Mouse (Mus musculus): ENCODE measurements around the gene Lgals3bp.
A peak's percentile ranks its signal among the peaks of the same experiment; 100 is the strongest.
"Not testable (repeated sequence)": the region's sequence is repeated elsewhere in the genome, so short reads cannot be mapped to it uniquely, and the experiment has no call there.

Gene Lgals3bp

GRCm38 (mm10) chr11:118399891-118400565 lies 1.9 kb downstream of the Lgals3bp start:
- DNase-seq: peak; percentile 2

DNA sequence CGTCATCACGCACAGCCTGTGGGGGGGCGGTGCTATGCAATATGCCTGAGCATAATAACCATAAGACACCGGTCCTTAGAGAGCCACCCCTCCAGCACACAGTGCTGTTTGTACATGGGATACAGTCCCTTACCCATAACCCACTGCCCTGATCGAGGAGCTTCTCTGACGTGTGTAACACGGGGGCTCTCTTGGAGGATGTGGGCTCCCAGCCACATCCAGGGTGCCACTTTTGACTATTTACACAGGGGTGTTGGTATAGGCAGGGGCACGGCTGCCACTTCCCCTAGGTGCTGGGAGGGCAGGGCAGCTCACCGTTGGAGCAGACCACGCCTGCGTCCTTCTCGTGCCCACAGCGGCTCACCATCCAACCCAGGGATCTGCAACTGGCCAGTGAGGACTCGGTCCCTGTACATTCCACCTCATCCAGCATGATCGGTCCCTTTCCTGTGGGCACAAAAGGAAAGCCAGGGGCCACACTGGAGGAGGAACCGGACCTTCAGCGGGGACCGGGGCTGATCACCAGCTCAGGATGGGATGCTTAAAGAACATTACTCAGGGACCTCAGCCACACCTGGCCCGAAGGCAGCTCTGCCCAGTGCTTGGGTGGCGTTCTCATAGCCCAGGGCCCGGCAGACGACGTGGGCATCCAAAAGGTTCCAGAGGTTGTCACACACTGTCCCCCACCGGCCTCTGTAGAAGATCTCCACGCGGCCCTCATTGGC lies 3.9 kb downstream of the Lgals3bp start:
- peak; percentile 1 for DNase-seq

- no peak for DNase-seq
Measured at GRCm38 (mm10) chr11:118394538-118394937, 7.4 kb downstream of the Lgals3bp start.

GRCm38 (mm10) chr11:118393991-118394390 lies 7.9 kb downstream of the Lgals3bp start:
- no peak for DNase-seq

DNA sequence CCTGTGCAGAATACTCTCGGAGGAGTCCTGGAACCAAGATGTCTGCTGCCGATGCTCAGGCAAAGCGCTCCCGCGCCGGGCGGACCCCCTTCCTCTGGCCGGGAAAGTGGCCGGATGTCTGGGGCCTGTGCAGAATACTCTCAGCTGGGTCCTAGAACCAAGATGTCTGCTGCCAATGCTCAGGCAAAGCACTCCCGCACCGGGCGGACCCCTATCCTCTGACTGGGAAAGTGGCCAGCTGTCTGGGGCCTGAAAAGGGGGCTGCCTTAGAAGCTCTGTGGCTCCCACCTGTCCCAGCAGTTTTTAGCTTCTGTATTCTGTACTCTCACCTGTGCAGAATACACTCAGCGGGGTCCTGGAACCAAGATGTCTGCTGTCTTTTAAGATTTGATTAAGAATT lies 14.1 kb downstream of the Lgals3bp start:
- DNase-seq: not testable (repeated sequence)

DNA sequence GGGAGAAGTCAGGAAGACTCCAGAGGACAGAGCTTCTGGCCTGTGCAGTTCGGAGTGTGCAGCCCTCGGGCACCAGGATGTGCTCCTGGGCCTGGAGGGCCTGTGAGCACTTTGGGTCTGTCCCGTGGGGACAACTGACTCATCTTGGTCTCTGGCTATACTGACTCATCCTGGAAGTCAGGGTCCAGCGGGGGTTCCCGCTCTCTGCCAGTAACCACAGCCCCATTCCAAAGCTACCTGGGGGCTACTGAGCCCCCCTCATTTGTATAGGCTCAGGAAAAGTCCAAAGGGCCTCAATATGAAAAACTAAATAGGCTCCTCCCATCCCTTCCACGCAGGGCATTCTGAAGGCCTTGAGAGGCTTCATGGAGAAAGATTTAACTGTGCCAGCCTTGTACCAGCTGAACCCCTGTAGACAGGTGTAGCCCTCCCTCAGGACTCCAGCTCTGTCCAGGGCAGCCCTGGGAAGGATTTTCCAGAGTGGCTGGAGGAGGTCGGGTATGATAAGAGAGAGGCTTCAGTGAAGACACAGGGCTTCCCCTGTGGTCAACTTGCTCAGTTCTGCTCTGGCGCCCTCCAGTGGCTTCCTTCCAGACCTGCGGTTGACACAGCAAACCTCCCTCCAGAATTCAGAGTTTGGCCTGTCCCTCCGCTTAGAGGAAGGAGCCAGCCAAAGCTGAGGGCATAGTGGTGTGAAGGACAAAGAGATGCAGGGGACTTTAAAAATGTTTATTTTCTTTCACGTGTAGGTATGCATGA lies 22.5 kb downstream of the Lgals3bp start:
- peak; percentile 72 for DNase-seq

GRCm38 (mm10) chr11:118378656-118379055 lies 23.2 kb downstream of the Lgals3bp start:
- DNase-seq: no peak

DNA sequence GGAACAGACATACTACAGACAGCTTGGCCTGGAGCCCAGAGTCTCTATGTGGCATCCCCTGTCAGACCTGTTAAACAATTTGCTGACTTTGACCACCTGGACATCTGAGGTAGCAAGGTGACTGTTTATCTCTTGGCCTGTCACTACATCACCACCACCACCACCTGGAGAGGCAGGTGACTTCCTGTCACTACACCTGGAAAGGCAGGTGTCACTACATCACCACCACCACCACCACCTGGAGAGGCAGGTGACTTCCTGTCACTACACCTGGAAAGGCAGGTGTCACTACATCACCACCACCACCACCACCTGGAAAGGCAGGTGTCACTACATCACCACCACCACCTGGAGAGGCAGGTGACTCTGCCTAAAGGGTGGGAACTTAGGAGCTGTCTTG lies 25.6 kb downstream of the Lgals3bp start:
- not testable (repeated sequence) for DNase-seq

GRCm38 (mm10) chr11:118375881-118376280 lies 26.0 kb downstream of the Lgals3bp start:
- no peak for DNase-seq

GRCm38 (mm10) chr11:118375461-118375860 lies 26.4 kb downstream of the Lgals3bp start:
- no peak for DNase-seq

DNA sequence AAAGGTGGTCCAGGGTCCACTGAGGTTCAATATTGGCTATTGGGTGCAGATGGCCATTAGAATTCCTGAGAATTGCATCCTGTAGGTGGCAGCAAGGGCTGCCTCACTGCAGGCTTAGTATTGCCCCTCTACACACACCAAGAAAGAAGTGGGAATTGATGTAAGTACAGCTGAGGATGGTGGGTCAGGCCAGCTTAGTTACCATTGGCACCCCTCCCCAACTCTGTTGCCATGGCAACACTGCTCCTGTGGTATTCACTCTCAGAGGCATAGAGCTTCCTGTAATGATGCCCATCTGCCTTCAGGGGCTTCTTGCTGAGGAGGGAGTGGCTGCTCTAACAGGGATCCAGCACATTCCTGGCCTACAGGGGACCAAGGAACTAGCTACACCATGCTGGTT lies 26.9 kb downstream of the Lgals3bp start:
- no peak for DNase-seq

DNA sequence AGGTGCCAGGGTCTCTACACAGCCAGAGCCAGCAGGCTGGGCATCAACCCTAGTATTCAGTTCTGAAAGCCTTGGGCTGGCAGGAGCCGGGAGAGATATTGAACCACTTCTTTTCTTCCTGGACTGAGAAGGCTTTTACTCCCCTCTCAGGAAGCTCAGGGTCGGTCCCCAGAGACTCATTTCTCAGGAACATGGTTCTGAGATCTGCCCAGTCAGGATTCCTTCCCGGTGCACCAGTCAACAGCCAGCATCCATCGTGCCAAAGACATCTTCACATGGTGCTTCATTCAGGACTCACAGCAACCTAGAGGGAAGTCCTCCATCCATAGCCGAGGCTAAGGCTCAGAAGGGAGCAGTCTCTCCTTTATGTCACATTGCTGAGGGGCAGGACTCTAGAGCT lies 27.4 kb downstream of the Lgals3bp start:
- DNase-seq: no peak

GRCm38 (mm10) chr11:118372641-118373040 lies 29.3 kb downstream of the Lgals3bp start:
- no peak for DNase-seq

DNA sequence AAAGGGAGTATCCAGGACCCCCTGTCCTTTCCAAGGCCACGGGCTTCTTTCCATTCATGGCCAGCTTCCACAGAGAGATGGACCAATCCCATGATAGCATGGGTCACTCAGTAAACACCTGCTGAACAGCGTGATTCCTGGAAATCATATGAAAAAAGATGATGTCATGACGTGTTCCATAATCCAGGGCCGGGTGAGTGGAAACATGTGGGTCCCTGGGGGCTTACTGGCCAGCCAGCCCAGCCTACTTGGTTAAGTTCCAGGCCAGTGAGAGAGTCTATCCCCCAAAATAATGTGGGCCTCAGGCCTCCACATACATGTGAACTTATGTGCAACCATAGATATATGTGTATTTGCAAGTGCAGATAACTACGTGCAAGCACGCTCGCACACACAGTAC lies 30.0 kb downstream of the Lgals3bp start:
- no peak for DNase-seq

GRCm38 (mm10) chr11:118369657-118370056 lies 32.2 kb downstream of the Lgals3bp start:
- DNase-seq: no peak

GRCm38 (mm10) chr11:118369251-118369650 lies 32.6 kb downstream of the Lgals3bp start:
- peak; percentile 1 for DNase-seq

DNA sequence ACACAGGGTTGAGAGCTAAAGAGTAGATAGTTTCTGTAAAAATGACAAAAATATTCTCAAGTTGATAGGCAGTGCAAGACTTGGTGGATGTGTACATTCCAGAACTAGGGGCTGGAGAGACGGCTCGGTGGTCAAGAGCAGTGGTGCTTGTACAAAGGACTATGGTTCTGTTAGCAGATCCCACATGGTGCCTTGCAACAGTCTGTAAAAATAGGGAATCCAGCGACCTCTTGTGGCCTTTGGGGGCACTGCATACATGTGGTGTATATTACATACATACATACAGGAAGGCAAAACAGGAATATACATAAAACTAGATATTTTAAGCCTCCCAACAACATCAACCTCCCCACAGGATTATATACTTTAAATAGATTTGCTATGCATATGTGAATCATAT lies 33.6 kb downstream of the Lgals3bp start:
- peak; percentile 6 for DNase-seq

- DNase-seq: no peak
Measured at GRCm38 (mm10) chr11:118366559-118366958, 35.3 kb downstream of the Lgals3bp start.

DNA sequence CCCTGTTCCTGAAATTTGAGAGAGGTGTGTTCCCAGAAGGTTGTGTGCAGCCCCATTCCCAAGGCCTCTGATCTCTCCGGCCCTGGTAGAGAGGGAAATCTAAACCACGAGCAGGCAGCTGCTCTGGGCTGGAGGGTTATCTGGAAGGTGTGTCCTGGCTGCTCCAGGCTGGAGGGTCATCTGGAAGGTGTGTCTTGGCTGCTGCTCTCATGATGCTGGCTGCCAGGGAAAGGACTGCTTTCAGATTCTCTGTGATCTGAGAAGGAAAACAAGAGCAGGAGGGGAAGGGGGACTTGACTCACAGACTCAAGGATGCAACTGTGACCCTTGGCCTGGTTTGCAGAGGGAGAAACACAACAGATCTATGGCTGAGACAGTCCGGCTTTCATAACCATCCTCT lies 35.8 kb downstream of the Lgals3bp start:
- DNase-seq: no peak

- peak; percentile 34 for DNase-seq
Measured at GRCm38 (mm10) chr11:118365171-118365570, 36.7 kb downstream of the Lgals3bp start.

DNA sequence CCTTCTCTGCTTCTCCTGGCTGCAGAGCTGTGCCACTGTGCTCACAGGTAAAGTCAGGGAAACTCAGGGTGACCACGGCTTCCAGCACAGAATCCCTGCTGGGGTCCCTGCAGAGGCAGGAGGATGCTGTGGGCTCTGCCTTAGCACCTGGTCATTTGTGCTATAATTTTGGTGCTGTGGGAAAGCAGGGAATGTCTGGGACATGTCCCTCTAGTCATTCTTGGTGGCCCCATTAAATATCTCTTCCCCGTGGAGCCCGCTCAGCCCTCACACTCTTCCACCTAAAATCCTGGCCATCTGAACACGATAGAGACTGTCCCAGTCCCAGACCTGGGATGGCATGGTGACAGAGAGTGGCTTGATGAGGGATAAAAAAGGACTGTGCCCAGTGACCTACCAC lies 37.9 kb downstream of the Lgals3bp start:
- DNase-seq: no peak

GRCm38 (mm10) chr11:118362971-118363518 lies 38.8 kb downstream of the Lgals3bp start:
- peak; percentile 79 for DNase-seq

DNA sequence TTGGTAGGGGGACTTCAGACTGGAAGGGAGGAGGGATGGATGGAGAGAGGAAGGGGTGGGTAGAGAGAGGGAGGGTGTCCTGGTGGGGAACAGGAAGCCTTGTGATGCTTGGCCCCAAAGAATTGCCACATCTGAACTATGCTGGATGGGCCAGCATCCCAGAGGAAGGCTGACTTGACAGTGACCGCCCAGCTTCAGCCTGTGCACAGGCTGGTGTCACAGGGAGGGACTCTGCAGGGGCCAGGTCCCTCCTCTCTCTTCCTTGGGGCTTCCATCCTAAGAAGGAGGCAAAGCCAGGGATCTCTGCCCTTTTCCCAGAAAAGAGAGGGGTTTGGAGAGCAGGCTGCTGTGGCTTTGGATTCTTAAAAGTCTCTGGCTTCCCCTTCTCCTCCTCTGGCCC lies 39.4 kb downstream of the Lgals3bp start:
- no peak for DNase-seq

All from layer of hippocampus, adult 9-11 months (tissue).